Mouse (Mus musculus) myocyte (in vitro differentiated cells): Measurements from ENCODE around the gene Zfp612. TPM values are rescaled to one million over a fixed set of nuclear protein-coding genes. Genes with fewer than 3 reads are reported as not detected.

Source experiments
- H3K27me3 ChIP-seq: one replicate; pipeline ENCODE4 v1.6.1; 2011; ENCODE audit not compliant: control insufficient read depth, insufficient read depth, insufficient read length
- H3K36me3 ChIP-seq: one replicate; pipeline ENCODE4 v1.6.1; 2011; ENCODE audit not compliant: control insufficient read depth, insufficient read depth
- H3K4me2 ChIP-seq: one replicate; pipeline ENCODE4 v1.6.1; 2011; ENCODE audit warnings: low read depth, control low read depth
- H3K4me3 ChIP-seq: one replicate; pipeline ENCODE4 v1.5.1; 2011; ENCODE audit warnings: mild to moderate bottlenecking, control low read depth, moderate library complexity
- H3K79me2 ChIP-seq: one replicate; pipeline ENCODE4 v1.6.1; 2011; ENCODE audit not compliant: control insufficient read depth, insufficient read depth
- H3ac ChIP-seq: one replicate; pipeline ENCODE4 v1.6.1; 2011; ENCODE audit not compliant: control insufficient read depth, insufficient read length
- CEBPB ChIP-seq: IDR thresholded peaks from 2 replicates; pipeline ENCODE4 v1.6.1; 2011; ENCODE audit warnings: mild to moderate bottlenecking, moderate library complexity; ENCODE audit not compliant: poor library complexity, insufficient read depth, severe bottlenecking
- E2F4 ChIP-seq: IDR thresholded peaks from one replicate; pipeline ENCODE4 v1.6.1; 2011; ENCODE audit warnings: mild to moderate bottlenecking, control low read depth, moderate library complexity; ENCODE audit not compliant: insufficient read depth
- MAX ChIP-seq: IDR thresholded peaks from one replicate; pipeline ENCODE4 v1.6.1; 2011; ENCODE audit warnings: low read depth, mild to moderate bottlenecking, control low read depth
- MYOG ChIP-seq, 3 experiments: IDR thresholded peaks; one replicate each; pipeline ENCODE4 v1.6.1; 2011; ENCODE audit warnings: control low read depth in 2 of 3, low read depth in 2 of 3, mild to moderate bottlenecking in 2 of 3; ENCODE audit not compliant: insufficient read length in 2 of 3, control insufficient read depth in 1 of 3, insufficient read depth in 1 of 3
- POLR2A ChIP-seq: IDR thresholded peaks from one replicate; pipeline ENCODE4 v1.6.1; 2011; ENCODE audit warnings: low read depth, mild to moderate bottlenecking, control low read depth, moderate library complexity; ENCODE audit not compliant: insufficient read length
- POLR2AphosphoS2 ChIP-seq: IDR thresholded peaks from one replicate; pipeline ENCODE4 v1.6.1; 2011; ENCODE audit warnings: low read depth, control low read depth; ENCODE audit not compliant: insufficient read length
- SRF ChIP-seq: IDR thresholded peaks from one replicate; pipeline ENCODE4 v1.6.1; 2011; ENCODE audit warnings: low read depth; ENCODE audit not compliant: control insufficient read depth, insufficient read length
- TCF3 ChIP-seq: IDR thresholded peaks from one replicate; pipeline ENCODE4 v1.6.1; 2011; ENCODE audit warnings: low read depth, control low read depth; ENCODE audit not compliant: insufficient read length
- USF1 ChIP-seq: IDR thresholded peaks from one replicate; pipeline ENCODE4 v1.6.1; 2011; ENCODE audit warnings: low read depth, mild to moderate bottlenecking, control low read depth, moderate library complexity
- polyA plus RNA-seq: library from polyadenylated mRNA; unstranded; fragments of >200 nt; fragmentation: generic; extraction: Trizol; gene quantifications from one replicate; pipeline ENCODE4 v1.2.1, GENCODE M21; 2012; ENCODE audit warnings: missing spikeins

Gene Zfp612
- polyA plus RNA-seq, 1 experiment: not detected

DNA sequence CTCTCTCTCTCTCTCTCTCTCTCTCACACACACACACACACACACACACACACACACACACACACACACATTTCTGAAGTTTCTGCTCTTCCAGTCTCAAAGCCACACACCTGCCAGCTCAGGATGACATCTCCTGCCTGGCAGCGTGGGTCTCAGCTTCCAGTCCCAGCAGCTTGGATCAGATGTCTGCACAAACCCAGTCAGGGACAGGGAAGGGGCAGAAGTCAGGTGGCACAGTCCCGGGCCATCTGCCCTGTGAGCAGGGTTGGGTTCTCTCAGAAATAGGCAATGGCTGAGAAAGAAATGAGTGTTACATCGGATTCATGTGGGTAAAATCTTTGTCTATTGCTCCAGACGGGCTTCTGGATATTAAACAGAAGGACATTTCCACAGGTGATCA is 61.2 kb downstream of the Zfp612 start:
- no peak for TF ChIP-seq E2F4
- no peak for TF ChIP-seq TCF3
- TF ChIP-seq MAX: no peak
- no peak for TF ChIP-seq USF1
- TF ChIP-seq CEBPB: no peak
- TF ChIP-seq POLR2AphosphoS2: no peak
- TF ChIP-seq POLR2A: no peak
- TF ChIP-seq SRF: no peak
- no peak for TF ChIP-seq MYOG (IDR thresholded peaks at IDR 0.05; ENCODE audit: control insufficient read depth in 1 of 3, insufficient read depth in 1 of 3, insufficient read length in 2 of 3, low read depth in 2 of 3)
- H3K4me3 ChIP-seq: no peak overlapping the region
- no peak overlapping the region for H3ac ChIP-seq
- H3K27me3 ChIP-seq: peaks cover 3% of the 10 kb centered on the region
- H3K4me2 ChIP-seq: no peak overlapping the region
- H3K79me2 ChIP-seq: no peaks in the 10 kb centered on the region
- H3K36me3 ChIP-seq: no peaks in the 10 kb centered on the region

Other genes starting within 250 kb of the Zfp612 start
- 1.7 TPM for gene Phlpp2, start 211.2 kb upstream of the Zfp612 start, polyA plus RNA-seq
- 0.04 TPM for gene Marveld3, start 117.5 kb upstream of the Zfp612 start, polyA plus RNA-seq
- gene Tat, start 89.3 kb upstream of the Zfp612 start, polyA plus RNA-seq: not detected
- gene Chst4, start 40.0 kb upstream of the Zfp612 start, polyA plus RNA-seq: not detected
- not detected for gene Gm21964, start 21.5 kb downstream of the Zfp612 start, polyA plus RNA-seq
- gene Gm17720, start 23.0 kb downstream of the Zfp612 start, polyA plus RNA-seq: not detected
- not detected for gene Calb2, start 88.5 kb downstream of the Zfp612 start, polyA plus RNA-seq
- 2.8 TPM for gene Cmtr2, start 135.9 kb downstream of the Zfp612 start, polyA plus RNA-seq
- 0.01 TPM for gene Hydin, start 187.2 kb downstream of the Zfp612 start, polyA plus RNA-seq